8 mouse cellular contexts compared by ENCODE assay signal in the genomic region with DNA sequence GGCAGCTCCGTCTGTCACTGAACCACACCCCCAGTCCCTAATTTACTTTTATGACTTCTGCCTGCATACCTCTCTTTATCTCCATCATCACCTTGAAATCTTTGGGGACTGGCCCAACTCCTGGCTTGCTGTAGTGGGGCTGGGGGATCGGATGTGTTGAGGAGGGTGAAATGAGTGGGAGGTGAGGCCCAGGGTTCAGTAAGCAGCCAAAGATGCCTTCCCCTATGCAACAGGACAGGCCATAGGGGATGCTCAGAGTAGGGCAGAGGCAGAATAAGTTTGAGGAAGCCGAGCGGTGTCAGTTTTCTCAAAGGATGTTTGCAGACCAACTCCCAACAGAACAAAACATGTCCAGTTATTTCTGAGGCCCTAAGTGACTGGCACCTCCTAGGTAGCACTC. TPM values are rescaled to one million over a fixed set of nuclear protein-coding genes. Genes with fewer than 3 reads are reported as not detected.
DNase-seq lines count a peak whose midpoint lies in the region; ATAC-seq lines count a peak whose summit lies in the region.

No protein-coding gene starts in this region.

- no peak overlapping the region for H3K27ac ChIP-seq in forebrain, embryonic 10.5 days
- H3K27ac ChIP-seq in forebrain, embryonic 16.5 days (ENCODE audit: low read length) = no peak overlapping the region
- no peak overlapping the region for H3K27ac ChIP-seq in midbrain, embryonic 10.5 days (replicated peaks)
- H3K27ac ChIP-seq in midbrain, embryonic 11.5 days (ENCODE audit: low read depth, low read length) = no peak overlapping the region
- no peak overlapping the region for H3K27ac ChIP-seq in limb, embryonic 12.5 days
- H3K27ac ChIP-seq in stomach, embryonic 15.5 days = no peak overlapping the region

- H3K4me3 ChIP-seq in forebrain, embryonic 10.5 days = peak overlapping the region; percentile 83
- H3K4me3 ChIP-seq in forebrain, embryonic 16.5 days (replicated peaks; ENCODE audit: low read length) = no peak overlapping the region
- H3K4me3 ChIP-seq in midbrain, embryonic 10.5 days = 0 out of 2 replicates have a peak overlapping the region, but pooled peaks have one; percentile 80
- H3K4me3 ChIP-seq in midbrain, embryonic 11.5 days (ENCODE audit: low read depth, low read length) = no peak overlapping the region
- peak overlapping the region; percentile 79 for H3K4me3 ChIP-seq in limb, embryonic 12.5 days (replicated peaks)
- H3K4me3 ChIP-seq in stomach, embryonic 15.5 days (replicated peaks) = peak overlapping the region; percentile 74

- peaks cover 56% of the 10 kb centered on the region for H3K4me1 ChIP-seq in forebrain, embryonic 10.5 days
- H3K4me1 ChIP-seq in forebrain, embryonic 16.5 days (replicated peaks; ENCODE audit: control insufficient read depth, insufficient read depth, low read length) = peaks cover 24% of the 10 kb centered on the region
- H3K4me1 ChIP-seq in midbrain, embryonic 10.5 days = peaks cover 42% of the 10 kb centered on the region
- H3K4me1 ChIP-seq in midbrain, embryonic 11.5 days (ENCODE audit: control insufficient read depth, insufficient read depth, low read length) = peaks cover 5% of the 10 kb centered on the region; the same call in 1 of the 2 replicates
- H3K4me1 ChIP-seq in limb, embryonic 12.5 days (replicated peaks) = peaks cover 63% of the 10 kb centered on the region
- peaks cover 43% of the 10 kb centered on the region for H3K4me1 ChIP-seq in stomach, embryonic 15.5 days

- no peak overlapping the region for H3K9ac ChIP-seq in forebrain, embryonic 16.5 days (replicated peaks; ENCODE audit: low read depth, low read length)
- no peak overlapping the region for H3K9ac ChIP-seq in midbrain, embryonic 11.5 days (ENCODE audit: low read length)
- peak overlapping the region; percentile 83; the same call in 1 of the 2 replicates for H3K9ac ChIP-seq in limb, embryonic 12.5 days (replicated peaks)
- H3K9ac ChIP-seq in stomach, embryonic 15.5 days = peak overlapping the region; percentile 83; the same call in 1 of the 2 replicates

- peaks cover 2% of the 10 kb centered on the region; the same call in 1 of the 2 replicates for H3K36me3 ChIP-seq in forebrain, embryonic 10.5 days (replicated peaks)
- no peaks in the 10 kb centered on the region for H3K36me3 ChIP-seq in forebrain, embryonic 16.5 days (ENCODE audit: control insufficient read depth, insufficient read depth)
- H3K36me3 ChIP-seq in midbrain, embryonic 10.5 days = peaks cover 5% of the 10 kb centered on the region; the same call in 1 of the 2 replicates
- no peaks in the 10 kb centered on the region for H3K36me3 ChIP-seq in midbrain, embryonic 11.5 days (ENCODE audit: control insufficient read depth, insufficient read depth, low read length)
- peaks cover 7% of the 10 kb centered on the region; the same call in 1 of the 2 replicates for H3K36me3 ChIP-seq in limb, embryonic 12.5 days
- H3K36me3 ChIP-seq in stomach, embryonic 15.5 days = no peaks in the 10 kb centered on the region

- no peak for ATAC-seq in forebrain, embryonic 16.5 days
- ATAC-seq in midbrain, embryonic 11.5 days (ENCODE audit: low FRiP score) = no peak
- ATAC-seq in limb, embryonic 12.5 days (ENCODE audit: insufficient number of reproducible peaks, insufficient read depth, low FRiP score, low TSS enrichment, low read depth) = no peak
- no peak for ATAC-seq in stomach, embryonic 15.5 days (ENCODE audit: insufficient read depth, low FRiP score, low read depth)

- H3K27me3 ChIP-seq in forebrain, embryonic 10.5 days (ENCODE audit: poor library complexity, severe bottlenecking) = no peaks in the 10 kb centered on the region
- no peaks in the 10 kb centered on the region for H3K27me3 ChIP-seq in forebrain, embryonic 16.5 days (replicated peaks; ENCODE audit: control insufficient read depth, insufficient read depth, low read length)
- H3K27me3 ChIP-seq in midbrain, embryonic 10.5 days (ENCODE audit: low read depth, poor library complexity, severe bottlenecking) = peaks cover 3% of the 10 kb centered on the region; the same call in 1 of the 2 replicates
- H3K27me3 ChIP-seq in midbrain, embryonic 11.5 days (ENCODE audit: control insufficient read depth, insufficient read depth, low read length) = no peaks in the 10 kb centered on the region
- H3K27me3 ChIP-seq in limb, embryonic 12.5 days = no peaks in the 10 kb centered on the region
- H3K27me3 ChIP-seq in stomach, embryonic 15.5 days (replicated peaks) = no peaks in the 10 kb centered on the region

- no peaks in the 10 kb centered on the region for H3K9me3 ChIP-seq in forebrain, embryonic 10.5 days
- H3K9me3 ChIP-seq in forebrain, embryonic 16.5 days (ENCODE audit: control insufficient read depth, low read length) = no peaks in the 10 kb centered on the region
- no peaks in the 10 kb centered on the region for H3K9me3 ChIP-seq in midbrain, embryonic 10.5 days (replicated peaks)
- H3K9me3 ChIP-seq in midbrain, embryonic 11.5 days (ENCODE audit: control insufficient read depth, low read length) = no peaks in the 10 kb centered on the region
- H3K9me3 ChIP-seq in limb, embryonic 12.5 days = no peaks in the 10 kb centered on the region
- no peaks in the 10 kb centered on the region for H3K9me3 ChIP-seq in stomach, embryonic 15.5 days

- DNase-seq in forebrain, embryonic 10.5 days (ENCODE audit: extremely low spot score, low spot score) = no peak
- no peak for DNase-seq in midbrain, embryonic 10.5 days (ENCODE audit: low spot score)
- DNase-seq in midbrain, embryonic 11.5 days (ENCODE audit: low spot score, missing footprints) = no peak
- no peak for DNase-seq in urinary bladder, adult 18-20 months (ENCODE audit: low spot score in 2 of 2)
- no peak for DNase-seq in adrenal gland, adult 2 months

- WGBS in forebrain, embryonic 10.5 days = 62% methylated on average over 3 of the region's 4 CpGs
- WGBS in forebrain, embryonic 16.5 days = 61% methylated on average over 3 of the region's 4 CpGs
- 58% methylated on average over 3 of the region's 4 CpGs for WGBS in midbrain, embryonic 10.5 days
- 71% methylated on average over 3 of the region's 4 CpGs for WGBS in midbrain, embryonic 11.5 days
- WGBS in limb, embryonic 12.5 days = 24% methylated on average over 3 of the region's 4 CpGs
- 53% methylated on average over 3 of the region's 4 CpGs for WGBS in stomach, embryonic 15.5 days

- H3K4me2 ChIP-seq in forebrain, embryonic 16.5 days (ENCODE audit: low read length) = no peak overlapping the region
- H3K4me2 ChIP-seq in midbrain, embryonic 11.5 days = no peak overlapping the region
- peak overlapping the region; percentile 81 for H3K4me2 ChIP-seq in limb, embryonic 12.5 days
- peak overlapping the region; percentile 74 for H3K4me2 ChIP-seq in stomach, embryonic 15.5 days

RNA-seq across cellular contexts. Expression of a gene that starts 3.8 kb away (rescaled TPM):
- 14.5 and 15.0 TPM in 2 replicates for polyA plus RNA-seq in forebrain, embryonic 10.5 days (2016; fragmentation: Nextera tagmentation; extraction: Ambion mirVana)
- 13.0 and 13.6 TPM in 2 replicates for polyA plus RNA-seq in forebrain, embryonic 16.5 days (2015; fragmentation: Nextera tagmentation; extraction: Ambion mirVana)
- polyA plus RNA-seq in midbrain, embryonic 10.5 days (2016; fragmentation: Nextera tagmentation; extraction: Ambion mirVana) = 10.7 and 11.2 TPM in 2 replicates
- polyA plus RNA-seq in midbrain, embryonic 11.5 days (2014; fragmentation: Nextera tagmentation; extraction: Ambion mirVana) = 10.7 and 11.0 TPM in 2 replicates
- 29.7 and 30.3 TPM in 2 replicates for polyA plus RNA-seq in limb, embryonic 12.5 days (2016; fragmentation: Nextera tagmentation; extraction: Ambion mirVana)
- 45.7 and 59.4 TPM in 2 replicates for polyA plus RNA-seq in stomach, embryonic 15.5 days (2015; fragmentation: Nextera tagmentation; extraction: Ambion mirVana)
- total RNA-seq in adrenal gland, adult 2 months (2021) = 10 to 100 TPM; 18.6 to 45.7 TPM
- 22.2 and 31.6 TPM in 2 replicates for polyA plus RNA-seq in adrenal gland, adult 2 months (2012; rRNA removed)

Comparison
In these comparisons a context has a peak if more than half of its experiments do, and no peak if none do; other contexts are left out.
1. H3K4me3 ChIP-seq: peak in forebrain, embryonic 10.5 days (single experiment), midbrain, embryonic 10.5 days (single experiment), limb, embryonic 12.5 days (single experiment) and stomach, embryonic 15.5 days (single experiment); none in forebrain, embryonic 16.5 days (single experiment) and midbrain, embryonic 11.5 days (single experiment).
2. H3K4me2 ChIP-seq: peak in limb, embryonic 12.5 days (single experiment) and stomach, embryonic 15.5 days (single experiment); none in forebrain, embryonic 16.5 days (single experiment) and midbrain, embryonic 11.5 days (single experiment).
3. H3K9ac ChIP-seq: peak in limb, embryonic 12.5 days (single experiment) and stomach, embryonic 15.5 days (single experiment); none in forebrain, embryonic 16.5 days (single experiment) and midbrain, embryonic 11.5 days (single experiment).